Mouse (Mus musculus) forebrain, embryonic 12.5 days (tissue): ENCODE measurements around the gene Gm21953. TPM values are rescaled to one million over a fixed set of nuclear protein-coding genes. Genes with fewer than 3 reads are reported as not detected.
"Not testable (repeated sequence)": the region's sequence is repeated elsewhere in the genome, so short reads cannot be mapped to it uniquely, and the experiment has no call there.

ENCODE experiments used
- ATAC-seq: fragments of 200-750 bp; cut with Nextera tagmentation; 2 replicates; pipeline ENCODE4 v1.8.0; 2017; ENCODE audit warnings: moderate TSS enrichment; ENCODE audit not compliant: low FRiP score
- H3K27ac ChIP-seq: fragments of 300-500 bp; sonication (generic); 2 replicates; pipeline ENCODE4 v1.5.1; 2016; ENCODE audit warnings: mild to moderate bottlenecking
- H3K27me3 ChIP-seq: fragments of 300-500 bp; sonication (generic); 2 replicates; pipeline ENCODE4 v1.6.1; 2016; ENCODE audit warnings: mild to moderate bottlenecking
- H3K36me3 ChIP-seq: fragments of 300-500 bp; sonication (generic); replicated peaks from 2 replicates; pipeline ENCODE4 v1.6.1; 2016; ENCODE audit warnings: mild to moderate bottlenecking
- H3K4me1 ChIP-seq: fragments of 300-500 bp; sonication (generic); 2 replicates; pipeline ENCODE4 v1.6.1; 2016
- H3K4me2 ChIP-seq: fragments of 300-500 bp; sonication (generic); 2 replicates; pipeline ENCODE4 v1.6.1; 2016; ENCODE audit warnings: mild to moderate bottlenecking, moderate library complexity
- H3K4me3 ChIP-seq: fragments of 300-500 bp; sonication (generic); replicated peaks from 2 replicates; pipeline ENCODE4 v1.5.1; 2016; ENCODE audit warnings: mild to moderate bottlenecking
- H3K9ac ChIP-seq: fragments of 300-500 bp; sonication (generic); 2 replicates; pipeline ENCODE4 v1.6.1; 2016; ENCODE audit warnings: mild to moderate bottlenecking
- H3K9me3 ChIP-seq: fragments of 300-500 bp; sonication (generic); 2 replicates; pipeline ENCODE4 v1.6.1; 2016
- WGBS: fragments of 180-500 bp; shearing (Covaris S2); methylation state at CpG from one replicate; pipeline ENCODE4 v1.1.7; 2016; 5-methylcytosine and 5-hydroxymethylcytosine counted together
- polyA plus RNA-seq: library from polyadenylated mRNA; unstranded; fragments of >200 nt; fragmentation: Nextera tagmentation; extraction: Ambion mirVana; gene quantifications from 2 replicates; pipeline ENCODE4 v1.2.1, GENCODE M21; 2016

Gene Gm21953
- polyA plus RNA-seq: not detected in 2 replicates

GRCm38 (mm10) chr4:42293967-42294366 lies at the start of gene Gm21953:
Gene Gm21953 (plus strand): TSS chr4:42294267.
- H3K4me3 ChIP-seq, H3K4me2 ChIP-seq, H3K9me3 ChIP-seq, H3K36me3 ChIP-seq, H3K4me1 ChIP-seq, H3K27ac ChIP-seq, H3K9ac ChIP-seq, ATAC-seq, H3K27me3 ChIP-seq: not testable (repeated sequence)
- no CpG with 5 or more reads among the region's 18 CpGs for WGBS

- H3K36me3 ChIP-seq, H3K9me3 ChIP-seq, H3K4me1 ChIP-seq, H3K27ac ChIP-seq, ATAC-seq, H3K9ac ChIP-seq, H3K4me3 ChIP-seq, H3K4me2 ChIP-seq, H3K27me3 ChIP-seq: not testable (repeated sequence)
- WGBS: no CpG with 5 or more reads among the region's 5 CpGs
Observed at GRCm38 (mm10) chr4:42255467-42255866, 38.6 kb upstream of the Gm21953 start, which contains the start of gene Ccl21b. Gene Ccl21b (plus strand): TSS chr4:42255767.

- not testable (repeated sequence) for H3K4me2 ChIP-seq, H3K4me3 ChIP-seq, H3K9me3 ChIP-seq, H3K27me3 ChIP-seq, H3K27ac ChIP-seq, H3K9ac ChIP-seq, H3K4me1 ChIP-seq, H3K36me3 ChIP-seq, ATAC-seq
- WGBS: no CpG with 5 or more reads among the region's 1 CpGs
Observed at GRCm38 (mm10) chr4:42318034-42318433, 24.0 kb downstream of the Gm21953 start, which contains the start of gene Fam205a3. Gene Fam205a3 (plus strand): TSS chr4:42318334.

Other genes with a start within 250 kb of the Gm21953 start
- not detected in 2 replicates for gene Gm3893, start 203.1 kb upstream of the Gm21953 start, polyA plus RNA-seq
- 0.57 TPM in 1 of 2 replicates, not detected in the other for gene Gm13304, start 179.4 kb upstream of the Gm21953 start, polyA plus RNA-seq
- not detected in 2 replicates for gene Gm13306, start 140.8 kb upstream of the Gm21953 start, polyA plus RNA-seq
- gene Gm13305, start 125.7 kb upstream of the Gm21953 start, polyA plus RNA-seq: not detected in 2 replicates
- not detected in 2 replicates for gene Gm10600, start 53.6 kb upstream of the Gm21953 start, polyA plus RNA-seq
- not detected in 2 replicates for gene Ccl21b, start 38.5 kb upstream of the Gm21953 start, polyA plus RNA-seq
- gene Fam205a3, start 24.1 kb downstream of the Gm21953 start, polyA plus RNA-seq: 0.08 and 0.10 TPM in 2 replicates
- gene Gm21586, start 145.1 kb downstream of the Gm21953 start, polyA plus RNA-seq: not detected in 2 replicates
- gene Gm2163, start 172.5 kb downstream of the Gm21953 start, polyA plus RNA-seq: not detected in 2 replicates
- gene Fam205a2, start 233.9 kb downstream of the Gm21953 start, polyA plus RNA-seq: 0.08 and 0.10 TPM in 2 replicates